Mouse (Mus musculus) gastrocnemius, adult 18-20 months (tissue): Measurements from ENCODE around the gene Chrnb1. TPM values are rescaled to one million over a fixed set of nuclear protein-coding genes. Genes with fewer than 3 reads are reported as not detected.
A peak's percentile ranks its signal among the peaks of the same experiment; 100 is the strongest.

ENCODE experiments used
- DNase-seq: peaks from one replicate; pipeline ENCODE4 v3.0.0; 2021; ENCODE audit warnings: low spot score
- long read RNA-seq, 2 experiments: library from polyadenylated mRNA; stranded (forward); transcript quantifications; one replicate each; pipeline ENCODE4 v2.0.0; 2021
- total RNA-seq, 2 experiments: library from RNA; stranded (reverse); gene quantifications; 2 replicates each; pipeline ENCODE4 v1.2.3; 2021

Gene Chrnb1
- total RNA-seq = 10 to 100 TPM; 30.6 to 31.2 TPM
- long read RNA-seq, experiment 1, transcript Chrnb1-201 (11 exons, 2,155 nt) = major isoform, 17 of 23 reads
- long read RNA-seq, experiment 1, partial matches to known transcripts = 2 of 23 reads
- long read RNA-seq, experiment 1, other reads (novel, unspliced or antisense) = 4 of 23 reads
- long read RNA-seq, experiment 2, transcript Chrnb1-201 (11 exons, 2,155 nt) = major isoform, 39 of 48 reads
- long read RNA-seq, experiment 2, partial matches to known transcripts = 3 of 48 reads
- long read RNA-seq, experiment 2, other reads (novel, unspliced or antisense) = 6 of 48 reads

GRCm38 (mm10) chr11:69795168-69795982 lies at the start of gene Chrnb1:
TSS of gene Chrnb1 (minus strand) at chr11:69795943.
- DNase-seq = peak; percentile 97

GRCm38 (mm10) chr11:69838714-69839104 lies 43.0 kb upstream of the Chrnb1 start:
- no peak for DNase-seq

- peak; percentile 98 for DNase-seq
Observed at GRCm38 (mm10) chr11:69837952-69838713, 42.4 kb upstream of the Chrnb1 start, which contains the start of gene Tmem256. TSS of gene Tmem256 (plus strand) at chr11:69838514.

GRCm38 (mm10) chr11:69837604-69837951 lies 41.8 kb upstream of the Chrnb1 start, which contains the start of gene Nlgn2:
TSS of gene Nlgn2 (minus strand) at chr11:69837784.
- DNase-seq = no peak

- DNase-seq = peak; percentile 36
Observed at GRCm38 (mm10) chr11:69836703-69837576, 41.2 kb upstream of the Chrnb1 start.

GRCm38 (mm10) chr11:69835966-69836335 lies 40.2 kb upstream of the Chrnb1 start:
- no peak for DNase-seq

GRCm38 (mm10) chr11:69835326-69835965 lies 39.7 kb upstream of the Chrnb1 start:
- no peak for DNase-seq

- DNase-seq = no peak
Observed at GRCm38 (mm10) chr11:69834001-69834549, 38.3 kb upstream of the Chrnb1 start.

GRCm38 (mm10) chr11:69833554-69833953 lies 37.8 kb upstream of the Chrnb1 start:
- DNase-seq = no peak

- DNase-seq = no peak
Observed at GRCm38 (mm10) chr11:69828832-69829231, 33.1 kb upstream of the Chrnb1 start.

GRCm38 (mm10) chr11:69823456-69823855 lies 27.7 kb upstream of the Chrnb1 start:
- no peak for DNase-seq

GRCm38 (mm10) chr11:69822080-69822479 lies 26.3 kb upstream of the Chrnb1 start, which contains the start of gene Spem1:
TSS of gene Spem1 (minus strand) at chr11:69822180.
- DNase-seq = no peak

- no peak for DNase-seq
Observed at GRCm38 (mm10) chr11:69818871-69819270, 23.1 kb upstream of the Chrnb1 start.

- DNase-seq = no peak
Observed at GRCm38 (mm10) chr11:69818365-69818764, 22.6 kb upstream of the Chrnb1 start, which contains the start of gene Spem2. TSS of gene Spem2 (minus strand) at chr11:69818465.

GRCm38 (mm10) chr11:69816520-69816919 lies 20.8 kb upstream of the Chrnb1 start:
- no peak for DNase-seq

- no peak for DNase-seq
Observed at GRCm38 (mm10) chr11:69815155-69815554, 19.4 kb upstream of the Chrnb1 start, which contains the start of gene Gm39566. TSS of gene Gm39566 (minus strand) at chr11:69815298.

GRCm38 (mm10) chr11:69810280-69810679 lies 14.5 kb upstream of the Chrnb1 start:
- no peak for DNase-seq

GRCm38 (mm10) chr11:69807641-69808040 lies 11.9 kb upstream of the Chrnb1 start:
- no peak for DNase-seq

GRCm38 (mm10) chr11:69806378-69806777 lies 10.6 kb upstream of the Chrnb1 start:
- DNase-seq = no peak
